ENCODE assay signal across 7 mouse cellular contexts in genomic region chr7:44896499-44896898, GRCm38 (mm10). TPM values are rescaled to one million over a fixed set of nuclear protein-coding genes. Genes with fewer than 3 reads are reported as not detected.
DNase-seq lines count a peak whose midpoint lies in the region; ATAC-seq lines count a peak whose summit lies in the region.

No protein-coding gene starts in this region.

- H3K4me2 ChIP-seq in neural tube, embryonic 11.5 days (ENCODE audit: low read depth): peak overlapping the region; percentile 87
- peak overlapping the region; percentile 83 for H3K4me2 ChIP-seq in forebrain, embryonic 14.5 days (ENCODE audit: low read length)
- H3K4me2 ChIP-seq in limb, embryonic 12.5 days: peak overlapping the region; percentile 75
- H3K4me2 ChIP-seq in stomach, embryonic 16.5 days (ENCODE audit: low read depth, low read length): peak overlapping the region; percentile 71

- no peak for DNase-seq in neural tube, embryonic 11.5 days (ENCODE audit: low spot score)
- DNase-seq in neural tube, embryonic 10.5 days (ENCODE audit: extremely low spot score, low spot score): no peak
- no peak for DNase-seq in forebrain, embryonic 14.5 days (ENCODE audit: low spot score)
- no peak for DNase-seq in left cerebral cortex, adult 11 months (ENCODE audit: low spot score)

- 44% methylated on average over 10 of the region's 10 CpGs for WGBS in neural tube, embryonic 11.5 days
- 33% methylated on average over 10 of the region's 10 CpGs for WGBS in forebrain, embryonic 14.5 days
- 38% methylated on average over 10 of the region's 10 CpGs for WGBS in limb, embryonic 12.5 days
- 33% methylated on average over 10 of the region's 10 CpGs for WGBS in stomach, embryonic 16.5 days

- H3K9me3 ChIP-seq in neural tube, embryonic 11.5 days (ENCODE audit: control insufficient read depth, low read length): no peaks in the 10 kb centered on the region
- no peaks in the 10 kb centered on the region for H3K9me3 ChIP-seq in forebrain, embryonic 14.5 days (replicated peaks; ENCODE audit: control insufficient read depth, low read length)
- no peaks in the 10 kb centered on the region for H3K9me3 ChIP-seq in limb, embryonic 12.5 days
- no peaks in the 10 kb centered on the region for H3K9me3 ChIP-seq in stomach, embryonic 16.5 days (replicated peaks; ENCODE audit: control insufficient read depth, low read length)

- peak overlapping the region; percentile 64 for H3K4me3 ChIP-seq in neural tube, embryonic 11.5 days (ENCODE audit: low read depth, low read length)
- peak overlapping the region; percentile 58 for H3K4me3 ChIP-seq in forebrain, embryonic 14.5 days (ENCODE audit: low read depth, low read length)
- peak overlapping the region; percentile 62 for H3K4me3 ChIP-seq in limb, embryonic 12.5 days (replicated peaks)
- H3K4me3 ChIP-seq in stomach, embryonic 16.5 days (replicated peaks; ENCODE audit: low read length): peak overlapping the region; percentile 69

- no peaks in the 10 kb centered on the region for H3K27me3 ChIP-seq in neural tube, embryonic 11.5 days (ENCODE audit: control insufficient read depth, insufficient read depth, low read length)
- H3K27me3 ChIP-seq in forebrain, embryonic 14.5 days (replicated peaks; ENCODE audit: control insufficient read depth, insufficient read depth, low read length): no peaks in the 10 kb centered on the region
- no peaks in the 10 kb centered on the region for H3K27me3 ChIP-seq in limb, embryonic 12.5 days
- no peaks in the 10 kb centered on the region for H3K27me3 ChIP-seq in stomach, embryonic 16.5 days (ENCODE audit: control insufficient read depth, insufficient read depth, low read length)

- H3K36me3 ChIP-seq in neural tube, embryonic 11.5 days (ENCODE audit: control insufficient read depth, insufficient read depth, low read length): peaks cover 7% of the 10 kb centered on the region
- H3K36me3 ChIP-seq in forebrain, embryonic 14.5 days (ENCODE audit: control insufficient read depth, insufficient read depth, low read length): peaks cover 26% of the 10 kb centered on the region
- H3K36me3 ChIP-seq in limb, embryonic 12.5 days: peaks cover 27% of the 10 kb centered on the region
- 0 out of 2 replicates have a peak, but pooled peaks cover 8% of the 10 kb centered on the region for H3K36me3 ChIP-seq in stomach, embryonic 16.5 days (ENCODE audit: control insufficient read depth, insufficient read depth, low read length)

- H3K27ac ChIP-seq in neural tube, embryonic 11.5 days (ENCODE audit: low read depth, low read length): peak overlapping the region; percentile 83
- H3K27ac ChIP-seq in forebrain, embryonic 14.5 days (ENCODE audit: low read depth, low read length): peak overlapping the region; percentile 90
- H3K27ac ChIP-seq in limb, embryonic 12.5 days: peak overlapping the region; percentile 90
- H3K27ac ChIP-seq in stomach, embryonic 16.5 days (ENCODE audit: low read length): peak overlapping the region; percentile 89

- H3K4me1 ChIP-seq in neural tube, embryonic 11.5 days (ENCODE audit: control insufficient read depth, insufficient read depth, low read length): peaks cover 18% of the 10 kb centered on the region
- H3K4me1 ChIP-seq in forebrain, embryonic 14.5 days (ENCODE audit: control insufficient read depth, insufficient read depth, low read length): peaks cover 26% of the 10 kb centered on the region
- peaks cover 42% of the 10 kb centered on the region for H3K4me1 ChIP-seq in limb, embryonic 12.5 days (replicated peaks)
- peaks cover 36% of the 10 kb centered on the region for H3K4me1 ChIP-seq in stomach, embryonic 16.5 days (ENCODE audit: control insufficient read depth, insufficient read depth, low read length)

- ATAC-seq in neural tube, embryonic 11.5 days (ENCODE audit: insufficient read depth, low FRiP score, low TSS enrichment): no peak
- no peak for ATAC-seq in forebrain, embryonic 14.5 days
- no peak for ATAC-seq in limb, embryonic 12.5 days (ENCODE audit: insufficient number of reproducible peaks, insufficient read depth, low FRiP score, low TSS enrichment, low read depth)
- ATAC-seq in stomach, embryonic 16.5 days (ENCODE audit: insufficient read depth, low FRiP score): no peak
- ATAC-seq in megakaryocyte-erythroid progenitor cell, adult 5-6 weeks (replicated peaks; ENCODE audit: low FRiP score, low TSS enrichment, poor library complexity, severe bottlenecking): no peak

- H3K9ac ChIP-seq in neural tube, embryonic 11.5 days (ENCODE audit: low read length): peak overlapping the region; percentile 76
- peak overlapping the region; percentile 79 for H3K9ac ChIP-seq in forebrain, embryonic 14.5 days (ENCODE audit: low read length)
- H3K9ac ChIP-seq in limb, embryonic 12.5 days (replicated peaks): peak overlapping the region; percentile 72
- H3K9ac ChIP-seq in stomach, embryonic 16.5 days (ENCODE audit: low read length): peak overlapping the region; percentile 84

RNA-seq across cellular contexts. Expression of gene Fuz, which starts 0.6 kb away (rescaled TPM):
- polyA plus RNA-seq in neural tube, embryonic 11.5 days (2014; fragmentation: Nextera tagmentation; extraction: Ambion mirVana): 18.7 and 20.0 TPM in 2 replicates
- polyA plus RNA-seq in forebrain, embryonic 14.5 days (2014; fragmentation: Nextera tagmentation; extraction: Ambion mirVana): 18.2 and 18.3 TPM in 2 replicates
- polyA plus RNA-seq in limb, embryonic 12.5 days (2016; fragmentation: Nextera tagmentation; extraction: Ambion mirVana): 21.6 and 24.8 TPM in 2 replicates
- 23.1 and 24.7 TPM in 2 replicates for polyA plus RNA-seq in stomach, embryonic 16.5 days (2015; fragmentation: Nextera tagmentation; extraction: Ambion mirVana)
- total RNA-seq in megakaryocyte-erythroid progenitor cell, adult 5-6 weeks (2014; fragmentation: Nextera tagmentation): 12.0 and 19.8 TPM in 2 replicates
- 14.2 and 18.3 TPM in 2 replicates for total RNA-seq in megakaryocyte-erythroid progenitor cell, adult 5-6 weeks (2017)

RNA-seq across cellular contexts. Expression of gene Med25, which starts 4.0 kb away (rescaled TPM):
- 87.7 and 93.1 TPM in 2 replicates for polyA plus RNA-seq in neural tube, embryonic 11.5 days (2014; fragmentation: Nextera tagmentation; extraction: Ambion mirVana)
- polyA plus RNA-seq in forebrain, embryonic 14.5 days (2014; fragmentation: Nextera tagmentation; extraction: Ambion mirVana): 75.4 and 94.0 TPM in 2 replicates
- polyA plus RNA-seq in limb, embryonic 12.5 days (2016; fragmentation: Nextera tagmentation; extraction: Ambion mirVana): 116 and 127 TPM in 2 replicates
- polyA plus RNA-seq in stomach, embryonic 16.5 days (2015; fragmentation: Nextera tagmentation; extraction: Ambion mirVana): 89.9 and 94.0 TPM in 2 replicates
- total RNA-seq in megakaryocyte-erythroid progenitor cell, adult 5-6 weeks (2014; fragmentation: Nextera tagmentation): 42.0 and 71.7 TPM in 2 replicates
- 12.1 and 18.1 TPM in 2 replicates for total RNA-seq in megakaryocyte-erythroid progenitor cell, adult 5-6 weeks (2017)

RNA-seq across cellular contexts. Expression of gene Ptov1, which starts 26.9 kb away (rescaled TPM):
- polyA plus RNA-seq in neural tube, embryonic 11.5 days (2014; fragmentation: Nextera tagmentation; extraction: Ambion mirVana): 418 and 419 TPM in 2 replicates
- 447 and 458 TPM in 2 replicates for polyA plus RNA-seq in forebrain, embryonic 14.5 days (2014; fragmentation: Nextera tagmentation; extraction: Ambion mirVana)
- 615 and 666 TPM in 2 replicates for polyA plus RNA-seq in limb, embryonic 12.5 days (2016; fragmentation: Nextera tagmentation; extraction: Ambion mirVana)
- polyA plus RNA-seq in stomach, embryonic 16.5 days (2015; fragmentation: Nextera tagmentation; extraction: Ambion mirVana): 150 and 156 TPM in 2 replicates
- total RNA-seq in megakaryocyte-erythroid progenitor cell, adult 5-6 weeks (2014; fragmentation: Nextera tagmentation): 79.6 and 88.8 TPM in 2 replicates
- total RNA-seq in megakaryocyte-erythroid progenitor cell, adult 5-6 weeks (2017): 19.6 and 40.9 TPM in 2 replicates

RNA-seq across cellular contexts. Expression of gene Ap2a1, which starts 32.8 kb away (rescaled TPM):
- 92.5 and 95.0 TPM in 2 replicates for polyA plus RNA-seq in neural tube, embryonic 11.5 days (2014; fragmentation: Nextera tagmentation; extraction: Ambion mirVana)
- 85.6 and 99.3 TPM in 2 replicates for polyA plus RNA-seq in forebrain, embryonic 14.5 days (2014; fragmentation: Nextera tagmentation; extraction: Ambion mirVana)
- polyA plus RNA-seq in limb, embryonic 12.5 days (2016; fragmentation: Nextera tagmentation; extraction: Ambion mirVana): 74.2 and 77.6 TPM in 2 replicates
- 52.6 and 55.6 TPM in 2 replicates for polyA plus RNA-seq in stomach, embryonic 16.5 days (2015; fragmentation: Nextera tagmentation; extraction: Ambion mirVana)
- total RNA-seq in megakaryocyte-erythroid progenitor cell, adult 5-6 weeks (2014; fragmentation: Nextera tagmentation): 95.3 and 104 TPM in 2 replicates
- total RNA-seq in megakaryocyte-erythroid progenitor cell, adult 5-6 weeks (2017): 23.8 and 37.1 TPM in 2 replicates

RNA-seq across cellular contexts. Expression of gene Pnkp, which starts 39.6 kb away (rescaled TPM):
- 30.2 and 30.6 TPM in 2 replicates for polyA plus RNA-seq in neural tube, embryonic 11.5 days (2014; fragmentation: Nextera tagmentation; extraction: Ambion mirVana)
- polyA plus RNA-seq in forebrain, embryonic 14.5 days (2014; fragmentation: Nextera tagmentation; extraction: Ambion mirVana): 30.0 and 31.7 TPM in 2 replicates
- polyA plus RNA-seq in limb, embryonic 12.5 days (2016; fragmentation: Nextera tagmentation; extraction: Ambion mirVana): 35.5 and 37.3 TPM in 2 replicates
- 32.6 and 34.8 TPM in 2 replicates for polyA plus RNA-seq in stomach, embryonic 16.5 days (2015; fragmentation: Nextera tagmentation; extraction: Ambion mirVana)
- total RNA-seq in megakaryocyte-erythroid progenitor cell, adult 5-6 weeks (2014; fragmentation: Nextera tagmentation): 25.2 and 58.9 TPM in 2 replicates
- total RNA-seq in megakaryocyte-erythroid progenitor cell, adult 5-6 weeks (2017): 18.4 and 30.5 TPM in 2 replicates
